Mouse (Mus musculus): ENCODE results near the gene Calml3.

The Calml3 gene

GRCm38 (mm10) chr13:3782499-3782898 lies 21.6 kb downstream of the Calml3 start:
- no peak for DNase-seq (ENCODE audit: low read depth, low spot score)

DNA sequence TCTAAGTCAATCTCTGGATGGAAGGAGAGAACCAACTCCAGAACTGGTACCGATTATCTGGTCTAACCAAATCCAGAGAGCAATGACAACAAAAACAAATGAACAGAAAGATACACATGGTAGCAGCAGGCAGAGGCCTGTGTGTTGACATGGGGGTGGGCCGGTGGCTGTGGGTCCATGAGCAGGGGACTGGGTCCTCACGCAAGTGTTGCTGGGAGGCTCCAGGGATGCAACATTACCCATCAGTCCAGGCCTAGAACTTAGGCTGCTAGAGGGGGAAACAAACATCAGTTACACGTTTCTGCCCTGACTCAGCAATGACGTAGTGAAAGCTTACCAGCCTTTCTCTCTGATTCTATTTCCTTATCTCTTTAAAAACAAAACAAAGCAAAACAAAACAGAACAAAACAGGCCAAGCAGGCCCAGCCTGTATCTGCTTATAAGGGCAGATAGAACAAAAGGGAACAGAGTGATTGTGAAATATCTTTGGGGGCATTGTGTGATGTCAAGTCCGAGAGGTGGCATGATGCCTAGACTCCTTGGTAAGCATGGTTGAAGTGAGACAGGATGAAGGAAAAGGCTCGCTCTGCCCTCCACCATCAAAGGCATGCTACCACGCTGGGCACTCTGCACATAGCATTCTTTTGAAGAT lies 24.4 kb downstream of the Calml3 start:
- no peak for DNase-seq (ENCODE audit: low read depth, low spot score)

DNA sequence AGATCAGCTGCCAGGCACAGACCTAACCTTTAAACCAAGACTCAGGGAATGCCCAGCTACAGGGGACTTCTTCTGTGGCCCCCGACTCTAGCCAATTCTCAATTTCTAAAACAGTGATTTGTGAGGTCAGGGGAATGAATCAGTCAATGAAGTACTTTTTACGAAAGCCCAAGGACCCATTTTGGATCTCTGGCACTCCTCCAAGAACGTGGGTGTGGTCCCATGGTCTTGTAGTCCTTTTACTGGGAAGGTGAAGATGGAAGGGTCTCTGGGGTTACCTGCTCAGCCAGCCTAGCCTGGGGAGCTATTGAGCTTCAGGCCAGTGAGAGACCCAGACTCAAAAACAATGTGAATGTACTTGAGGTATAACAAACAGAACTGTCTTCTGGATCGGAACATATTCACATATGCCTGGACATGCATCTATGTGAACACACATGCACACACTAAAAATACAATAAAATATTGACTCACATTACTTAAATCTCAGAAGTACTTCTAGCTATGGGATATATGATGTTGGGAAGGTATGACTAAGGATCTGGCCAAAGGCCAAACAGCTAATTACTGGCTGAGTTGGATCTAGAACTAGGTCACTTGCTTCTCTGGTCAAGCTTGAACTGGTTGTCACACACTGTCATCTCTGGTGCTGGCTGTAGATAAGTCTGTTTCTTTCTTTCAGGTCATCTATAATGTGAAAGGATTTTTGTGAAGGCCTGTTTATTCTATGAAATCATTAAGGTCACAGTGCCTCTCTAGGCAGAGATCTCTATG lies 25.3 kb downstream of the Calml3 start:
- DNase-seq (ENCODE audit: low read depth, low spot score): no peak

DNA sequence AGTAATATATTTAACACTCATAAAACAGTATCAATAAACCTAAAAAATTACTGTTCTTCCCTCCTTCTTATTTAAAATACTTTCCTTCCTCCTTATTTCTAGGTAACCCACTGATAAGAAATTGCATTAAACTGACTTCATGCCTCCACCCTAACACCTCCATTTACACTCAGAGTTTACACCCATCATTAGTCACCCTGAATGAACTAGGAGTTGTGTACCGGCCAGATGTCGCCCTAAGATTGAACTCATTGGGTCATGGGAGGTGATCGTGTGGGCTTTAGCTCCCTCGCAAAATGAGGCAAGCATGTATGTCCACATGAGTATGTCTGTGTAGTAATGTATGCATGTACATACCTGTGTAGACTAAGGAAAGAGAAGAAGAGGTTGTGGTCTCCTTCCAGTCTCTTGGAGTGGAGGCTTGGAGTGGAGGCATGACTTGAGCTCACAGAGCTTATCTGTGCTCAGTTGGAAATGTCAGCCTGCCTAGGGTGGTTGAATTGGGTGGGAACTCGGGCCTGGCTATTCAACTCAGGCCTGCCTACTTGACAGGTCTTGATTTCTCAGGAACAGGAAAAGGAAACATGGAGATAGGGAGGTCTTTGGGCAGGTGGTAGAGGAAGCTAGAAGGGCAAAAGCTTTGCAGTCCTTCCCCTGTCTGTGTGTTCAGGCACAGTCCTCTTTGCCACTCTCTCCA lies 26.8 kb downstream of the Calml3 start:
- DNase-seq (ENCODE audit: low read depth, low spot score): no peak

- DNase-seq (ENCODE audit: low read depth, low spot score): no peak
Observed at GRCm38 (mm10) chr13:3776446-3776845, 27.7 kb downstream of the Calml3 start.

DNA sequence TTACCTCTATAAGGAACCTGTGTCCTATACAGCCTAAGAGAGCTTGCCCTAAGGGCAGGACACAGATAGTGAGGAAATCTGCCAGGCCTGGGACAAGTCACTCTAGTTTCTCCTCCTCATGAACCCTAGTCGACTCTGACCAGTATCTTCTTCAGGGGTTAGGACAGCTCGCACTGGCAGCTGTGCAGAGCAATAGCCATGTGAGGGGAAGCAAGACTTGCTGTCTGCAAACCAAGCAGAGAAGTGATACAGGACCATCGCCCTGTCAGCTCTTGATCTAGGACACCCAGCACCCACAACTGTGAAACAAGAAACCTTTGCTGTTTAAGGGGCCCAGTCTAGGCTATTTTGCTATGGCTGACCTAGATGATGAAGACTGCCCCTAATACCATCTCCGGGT lies 29.1 kb downstream of the Calml3 start:
- DNase-seq (ENCODE audit: low read depth, low spot score): no peak

DNA sequence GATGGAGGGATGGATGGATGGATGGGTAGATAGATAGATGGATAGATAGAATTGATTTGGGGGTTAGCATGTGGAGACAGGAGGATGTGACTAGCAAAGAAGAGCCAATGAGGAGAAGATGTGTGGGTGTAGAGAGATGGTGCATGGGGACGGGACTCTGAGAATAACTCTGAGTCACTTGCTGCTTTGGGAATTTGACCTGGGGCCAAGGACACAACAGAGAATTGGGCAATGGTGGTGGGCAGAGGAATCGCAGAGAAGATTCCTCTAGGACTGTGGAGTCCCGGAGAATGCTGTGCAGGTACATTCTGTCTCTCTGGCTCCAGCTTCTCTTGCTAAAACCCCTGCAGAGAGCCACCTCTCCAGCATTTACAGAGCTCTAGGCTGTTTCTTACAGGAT lies 29.8 kb downstream of the Calml3 start:
- DNase-seq (ENCODE audit: low read depth, low spot score): no peak

GRCm38 (mm10) chr13:3773149-3773688 lies 30.9 kb downstream of the Calml3 start:
- no peak for DNase-seq (ENCODE audit: low read depth, low spot score)

DNA sequence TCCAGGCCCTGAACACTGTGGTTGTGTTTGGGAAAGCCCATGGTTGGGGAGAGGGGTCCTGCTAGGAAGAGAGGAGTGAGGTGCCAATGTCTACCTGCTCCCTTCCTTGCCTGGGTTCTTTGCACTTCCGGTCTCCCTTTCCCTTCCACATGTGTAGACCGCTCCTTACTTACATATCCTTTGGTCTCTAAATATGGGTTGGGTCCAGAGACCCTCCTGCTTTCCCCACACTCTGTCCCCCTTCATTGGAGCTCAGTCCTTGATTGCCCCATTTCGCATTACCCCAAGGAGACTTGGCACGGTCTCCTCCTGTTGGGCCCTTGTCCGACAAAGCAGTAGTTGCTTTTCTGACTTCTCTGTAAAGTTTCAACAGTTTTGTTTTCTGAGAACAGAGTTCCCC lies 32.9 kb downstream of the Calml3 start:
- no peak for DNase-seq (ENCODE audit: low read depth, low spot score)

DNA sequence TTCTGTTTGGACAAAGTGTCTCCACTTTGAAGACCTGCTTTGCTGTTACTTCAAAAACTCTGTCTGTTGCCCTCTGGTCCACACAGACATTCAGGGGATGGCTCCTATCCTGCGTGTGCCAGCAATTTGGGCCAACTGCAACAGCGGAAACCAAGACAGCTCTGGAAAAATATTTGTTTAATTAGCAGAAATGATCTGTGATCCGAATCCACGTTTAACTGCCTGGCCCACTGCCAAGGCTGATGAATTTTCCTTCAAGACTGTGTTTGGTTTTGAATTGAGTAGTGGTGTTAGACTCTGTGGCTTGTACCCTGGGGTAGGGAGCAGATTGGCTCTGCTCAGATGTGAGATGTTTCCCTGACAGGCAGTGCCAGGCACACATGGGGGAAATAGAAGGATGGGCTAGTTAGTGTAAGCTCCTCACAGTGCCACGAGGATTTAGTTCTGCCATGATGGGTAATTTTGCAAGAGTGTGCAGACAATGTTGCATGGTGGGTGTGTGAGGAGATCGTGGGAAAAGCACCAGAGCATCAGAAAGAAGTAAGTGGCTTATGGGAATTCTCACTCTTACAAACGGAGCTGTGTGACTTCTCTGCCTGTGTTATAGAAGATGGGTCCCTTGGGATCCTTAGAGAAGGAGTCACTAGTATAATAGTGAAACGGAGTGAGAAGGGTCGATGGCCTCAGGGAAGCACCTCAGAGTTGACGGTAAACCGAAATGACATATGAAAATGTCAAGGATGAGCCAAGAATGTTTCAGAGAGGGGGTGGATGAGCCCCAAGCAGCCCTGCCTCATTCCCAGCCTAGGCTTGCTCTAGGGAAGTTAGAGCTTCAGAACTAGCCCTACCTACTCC lies 33.7 kb downstream of the Calml3 start:
- DNase-seq (ENCODE audit: low read depth, low spot score): no peak

GRCm38 (mm10) chr13:3769531-3769930 lies 34.6 kb downstream of the Calml3 start:
- no peak for DNase-seq (ENCODE audit: low read depth, low spot score)

DNA sequence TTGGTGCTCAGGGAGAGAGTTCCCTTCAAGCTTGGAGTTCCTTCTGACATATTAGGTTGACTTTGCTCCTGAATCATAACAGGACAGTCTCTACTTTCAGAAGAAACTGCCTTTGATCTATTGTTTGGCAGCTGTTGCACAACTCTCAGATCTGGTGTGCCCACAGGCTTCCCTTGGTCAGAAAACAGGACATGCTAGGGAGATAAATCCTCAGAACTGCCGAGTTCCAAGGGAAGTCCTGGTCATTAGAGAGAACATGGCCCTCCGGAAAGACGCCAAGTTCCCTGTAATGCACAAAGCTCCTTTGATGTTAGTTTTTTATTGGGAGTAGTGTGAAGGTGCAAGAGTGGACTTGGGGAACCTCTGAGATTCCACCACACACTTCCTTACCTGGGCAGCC lies 35.5 kb downstream of the Calml3 start:
- no peak for DNase-seq (ENCODE audit: low read depth, low spot score)

DNA sequence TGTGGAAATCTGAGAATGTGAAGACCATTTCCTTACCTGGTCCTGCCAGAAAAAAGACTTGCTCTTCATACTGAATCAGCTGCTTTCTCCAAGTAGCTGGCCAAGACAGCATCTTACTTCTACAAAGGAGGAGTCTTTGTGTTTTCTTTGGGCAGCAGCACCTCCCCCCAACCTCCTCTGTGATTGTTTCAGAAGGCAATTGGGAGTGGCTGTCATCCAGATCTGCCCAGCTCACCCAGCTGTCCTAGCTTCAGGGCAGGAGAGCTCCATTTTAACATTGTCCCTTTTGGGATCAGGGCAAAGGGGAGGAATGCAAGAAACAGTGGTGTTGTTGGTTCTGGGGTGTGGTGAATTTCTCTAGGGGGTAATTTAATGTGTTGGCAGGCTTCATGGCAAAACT lies 37.0 kb downstream of the Calml3 start:
- no peak for DNase-seq (ENCODE audit: low read depth, low spot score)

DNA sequence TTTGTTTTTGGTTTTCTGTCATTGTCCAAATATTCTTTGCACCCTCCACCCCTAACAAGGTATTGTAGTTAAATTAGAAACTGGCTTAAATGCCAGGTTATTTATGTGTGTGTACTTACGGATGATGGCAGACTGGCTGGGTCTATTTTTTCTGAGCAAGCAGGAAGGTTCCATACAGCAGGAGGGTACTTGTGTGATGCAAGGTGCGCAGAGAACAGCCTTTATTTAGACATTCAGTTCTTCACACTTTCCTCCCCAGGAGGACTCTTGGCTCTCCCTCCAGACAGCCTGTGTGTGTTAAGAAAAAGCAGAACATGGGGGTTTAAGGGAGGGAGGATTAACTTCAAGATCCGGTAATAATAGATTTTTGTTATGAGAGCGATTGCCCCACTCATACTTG lies 38.3 kb downstream of the Calml3 start:
- DNase-seq (ENCODE audit: low read depth, low spot score): no peak

DNA sequence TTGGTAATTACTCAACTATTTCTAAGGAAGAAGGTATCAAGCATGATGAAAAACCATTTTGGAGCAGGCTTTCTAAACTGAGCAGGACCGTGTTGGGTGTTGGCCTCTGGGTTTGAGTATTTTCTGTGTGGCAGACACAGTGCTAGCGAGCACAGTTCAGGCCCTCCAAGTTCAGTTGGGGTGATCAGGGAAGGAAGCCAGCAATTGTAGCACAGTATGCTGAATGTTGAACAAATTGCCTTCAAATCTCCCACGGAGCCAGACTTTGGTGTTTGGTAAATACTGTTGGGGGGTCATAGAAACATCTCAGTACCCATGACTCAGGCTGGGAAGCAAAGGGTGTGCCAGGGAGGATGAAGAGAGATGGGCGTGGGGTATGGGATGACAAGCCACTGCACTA lies 43.0 kb downstream of the Calml3 start:
- DNase-seq (ENCODE audit: low read depth, low spot score): no peak

GRCm38 (mm10) chr13:3758347-3758746 lies 45.8 kb downstream of the Calml3 start:
- DNase-seq (ENCODE audit: low read depth, low spot score): no peak

GRCm38 (mm10) chr13:3753291-3753690 lies 50.8 kb downstream of the Calml3 start:
- no peak for DNase-seq (ENCODE audit: low read depth, low spot score)

All from embryo, embryonic 11.5 days (tissue).